Mouse (Mus musculus) 3T3-L1 (cell line): ENCODE measurements around the gene Sel1l2.

Experiments used
- DNase-seq: peaks from one replicate; pipeline ENCODE4 v3.0.0-alpha.2; 2015; ENCODE audit warnings: low read depth, low spot score

Sel1l2 gene

DNA sequence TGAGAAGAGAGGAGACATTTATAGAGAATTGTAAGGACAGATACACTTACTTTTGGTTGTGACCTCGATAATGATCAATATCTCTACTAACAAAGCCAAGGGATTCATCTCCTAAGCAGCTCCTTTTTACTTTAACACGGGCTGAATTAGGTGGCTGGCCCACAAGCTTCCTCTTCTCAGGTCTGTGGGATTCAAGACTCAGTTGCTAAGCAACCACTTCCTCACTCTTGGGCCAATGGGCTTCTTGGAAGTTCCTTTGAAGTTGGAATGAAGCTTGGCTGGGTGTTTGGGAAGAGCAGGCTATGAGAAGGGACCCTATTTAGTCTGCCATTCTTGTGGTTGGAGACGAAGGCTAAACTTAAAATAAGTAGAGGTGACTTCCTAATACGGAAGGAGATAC, at the start of gene Sel1l2:
Sel1l2 (minus strand) TSS at position 182 of the 400 bp plus-strand sequence.
- DNase-seq: no peak

DNA sequence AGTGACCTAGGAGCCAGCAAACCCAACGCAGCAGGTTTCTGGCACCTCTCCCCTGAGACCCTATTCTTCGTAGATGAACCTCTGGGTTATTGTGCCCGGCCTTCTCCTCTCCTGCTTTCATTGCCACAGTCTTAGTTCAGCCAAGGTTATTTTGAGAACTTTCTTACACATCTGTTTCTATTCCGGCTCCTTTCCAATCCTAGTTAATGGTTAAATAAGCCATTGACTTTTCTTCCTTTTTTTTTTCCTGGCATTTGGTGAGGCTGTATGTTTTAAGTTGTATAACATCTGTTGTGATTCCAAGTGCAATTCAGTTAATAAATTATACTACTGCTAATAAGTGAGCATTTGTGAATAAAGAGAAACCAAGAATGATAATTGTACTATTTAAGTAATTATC, 49.6 kb upstream of the Sel1l2 start:
- DNase-seq: no peak

DNA sequence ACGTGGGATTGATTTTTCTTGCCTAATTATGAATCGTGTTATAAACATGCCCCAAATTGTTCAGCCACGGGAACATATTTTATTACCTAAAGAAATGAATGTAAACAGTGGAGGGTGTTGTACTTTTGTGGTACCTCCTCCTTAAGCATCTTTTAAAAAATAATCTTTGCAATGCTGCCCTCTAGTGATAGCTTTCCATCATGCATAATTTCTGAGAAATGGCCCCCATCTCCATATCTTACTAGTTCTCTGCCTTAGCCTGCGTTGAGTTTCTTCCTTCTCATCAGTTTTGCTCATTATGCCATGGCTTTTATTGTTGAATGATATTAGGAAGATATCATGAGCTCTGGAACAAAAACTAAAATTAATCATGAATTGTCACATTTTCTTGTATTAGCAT, 37.8 kb upstream of the Sel1l2 start:
- DNase-seq: peak; percentile 79

DNA sequence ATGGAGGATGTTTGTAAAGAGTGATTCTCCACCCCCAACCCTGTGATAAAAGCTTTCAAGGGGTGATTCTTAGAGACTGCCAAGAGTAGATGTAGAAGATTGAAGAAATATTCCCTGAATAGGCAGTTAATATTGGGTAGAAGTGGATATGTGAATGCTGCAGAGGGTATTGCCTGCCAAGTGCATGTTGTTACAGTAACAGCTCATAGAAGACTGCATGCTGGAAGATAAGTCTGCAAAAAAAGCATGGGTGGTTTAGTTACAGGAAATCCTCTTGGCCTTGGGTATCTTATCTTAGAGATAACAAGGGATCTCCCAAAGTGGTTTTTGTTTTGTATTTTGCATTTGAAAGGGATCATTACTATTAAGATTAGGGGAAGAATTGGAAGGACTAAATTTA, 36.3 kb upstream of the Sel1l2 start:
- no peak for DNase-seq

DNA sequence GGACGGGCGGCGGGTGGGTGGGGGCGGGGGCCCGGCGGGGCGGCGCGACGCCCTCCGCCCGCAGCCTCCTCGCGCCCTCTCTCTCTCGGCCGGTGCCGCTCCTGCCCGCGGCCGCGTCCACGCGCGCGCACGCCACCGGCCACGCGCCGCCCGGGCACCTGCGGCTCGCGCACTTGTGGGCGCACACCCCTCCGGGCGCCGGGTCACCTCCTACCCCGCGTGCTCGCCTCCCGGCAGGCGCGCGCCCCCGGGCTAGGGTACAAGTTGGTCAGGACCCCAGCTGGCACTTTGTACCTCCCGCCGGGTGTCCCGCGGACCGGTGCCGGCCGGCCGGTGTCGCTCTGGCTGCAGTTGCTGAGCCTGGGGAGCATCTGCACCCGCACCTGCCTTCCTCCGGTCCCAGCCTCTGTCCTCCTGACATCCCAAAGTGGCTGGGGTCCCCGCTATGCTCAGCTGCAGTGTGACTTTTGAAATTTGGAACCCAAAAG, 6.3 kb upstream of the Sel1l2 start:
- no peak for DNase-seq

DNA sequence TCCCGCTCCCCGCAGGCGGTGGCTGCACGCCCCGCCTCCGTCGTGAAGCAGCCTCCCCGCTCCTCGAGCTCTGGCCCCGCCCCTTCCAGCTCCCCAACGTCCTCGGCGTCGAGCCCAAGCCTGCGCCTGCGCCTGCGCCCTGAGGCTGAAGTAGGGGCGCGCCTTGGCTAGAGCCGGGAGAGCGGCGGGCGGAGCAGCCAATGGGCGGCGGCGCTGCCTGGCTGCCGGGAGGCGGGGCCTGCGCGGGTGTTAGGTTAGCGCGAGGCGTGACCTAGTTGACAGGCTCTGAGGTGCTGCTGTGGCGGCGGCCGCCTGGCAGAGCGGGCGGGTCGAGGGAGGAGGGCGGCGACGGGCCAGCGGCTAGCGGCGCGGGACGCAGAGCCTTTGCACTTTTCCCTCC, 5.7 kb upstream of the Sel1l2 start, which contains the start of gene Macrod2:
Macrod2 (plus strand) TSS at position 131 of the 400 bp plus-strand sequence.
- peak; percentile 92 for DNase-seq

DNA sequence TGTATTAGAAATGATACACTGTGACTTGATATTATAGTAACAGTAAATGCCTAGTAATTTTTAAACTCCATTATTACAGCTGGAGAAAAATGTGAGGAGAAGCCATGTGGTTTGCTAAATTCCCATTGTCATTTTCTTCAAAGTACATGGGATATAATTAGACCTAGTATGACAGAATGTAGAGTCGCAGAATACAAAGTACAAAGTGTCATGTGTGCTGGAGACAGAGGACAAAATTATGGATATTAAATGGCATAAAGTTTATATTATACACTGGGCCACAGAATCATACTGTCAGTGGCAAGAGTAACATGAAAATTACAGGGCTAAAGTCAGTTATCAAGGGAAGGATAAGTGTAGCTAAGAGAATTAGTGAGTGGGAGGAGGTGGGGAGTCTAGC, 24.7 kb downstream of the Sel1l2 start:
- DNase-seq: no peak

DNA sequence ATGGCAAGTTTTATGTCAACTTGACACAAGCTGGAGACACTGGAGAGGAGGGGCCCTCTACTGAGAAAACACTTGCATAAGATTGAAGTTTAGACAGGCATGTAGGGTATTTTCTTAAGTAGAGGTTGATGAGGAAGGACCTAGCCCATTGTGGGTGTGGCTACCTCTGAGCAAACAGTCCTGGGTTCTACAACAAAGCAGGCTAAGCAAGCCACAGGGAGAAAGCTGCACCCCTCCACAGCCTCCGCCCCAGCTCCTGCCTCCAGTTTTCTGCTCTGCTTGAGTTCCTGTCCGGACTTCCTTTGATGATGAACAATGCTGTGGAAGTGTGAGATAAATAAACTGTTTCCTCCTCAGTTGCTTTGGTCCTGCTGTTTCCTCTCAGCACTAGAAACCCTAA, 29.6 kb downstream of the Sel1l2 start:
- no peak for DNase-seq

DNA sequence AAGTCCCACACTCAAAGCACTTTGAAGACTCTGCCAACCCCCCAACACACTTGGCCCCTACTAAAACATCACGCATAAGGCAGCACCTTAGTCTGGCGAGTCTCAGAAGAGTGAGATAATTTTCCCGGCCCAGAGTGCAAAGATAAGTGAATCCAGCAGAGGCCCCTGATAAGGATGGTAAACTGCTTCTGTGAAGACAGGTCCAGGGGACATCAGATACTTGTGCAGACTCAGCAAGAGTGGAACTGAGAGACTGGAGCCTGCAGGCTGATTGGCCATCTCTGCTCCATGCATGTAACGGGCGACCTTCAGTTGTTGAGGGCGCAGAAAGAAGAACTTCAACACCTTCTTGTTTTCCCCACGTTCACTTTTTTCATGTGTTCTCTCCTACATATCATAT, 47.1 kb downstream of the Sel1l2 start:
- DNase-seq: no peak

DNA sequence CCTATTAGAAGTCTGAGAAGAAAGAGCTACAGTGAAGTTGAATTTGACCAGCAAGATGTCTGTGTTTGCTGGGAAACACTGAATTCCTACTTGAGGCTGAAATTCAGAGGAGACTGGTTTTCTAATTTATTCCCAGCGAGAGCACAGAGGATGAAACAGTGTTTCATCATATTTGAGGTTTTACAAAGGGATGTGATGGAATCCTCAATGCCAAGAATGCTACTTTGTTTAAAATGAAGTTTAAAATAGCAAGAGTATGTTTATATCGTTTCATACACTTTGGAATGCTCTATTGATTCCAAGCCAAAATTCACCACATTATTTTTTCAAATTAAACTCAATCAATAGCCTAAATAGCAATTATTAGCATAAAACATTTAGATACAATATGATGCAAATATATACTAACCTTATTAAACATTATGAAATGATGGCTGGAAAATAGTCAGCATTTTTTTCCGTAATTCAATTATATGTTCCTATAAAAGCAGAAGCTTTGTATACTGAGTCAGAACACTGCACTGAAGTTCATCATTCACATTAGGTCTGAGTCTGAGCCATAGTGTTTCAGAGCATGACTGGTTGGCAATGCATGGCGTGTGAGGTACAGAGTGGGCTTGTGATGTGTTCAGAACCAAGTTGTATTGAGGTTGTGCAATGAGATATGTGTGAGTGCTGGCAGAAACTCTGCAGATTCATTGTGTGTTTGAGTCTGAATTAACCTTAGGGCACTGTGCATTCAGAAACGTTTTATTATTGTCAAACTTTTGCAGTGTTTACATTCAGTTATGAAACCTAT, 58.8 kb downstream of the Sel1l2 start:
- DNase-seq: peak; percentile 26

DNA sequence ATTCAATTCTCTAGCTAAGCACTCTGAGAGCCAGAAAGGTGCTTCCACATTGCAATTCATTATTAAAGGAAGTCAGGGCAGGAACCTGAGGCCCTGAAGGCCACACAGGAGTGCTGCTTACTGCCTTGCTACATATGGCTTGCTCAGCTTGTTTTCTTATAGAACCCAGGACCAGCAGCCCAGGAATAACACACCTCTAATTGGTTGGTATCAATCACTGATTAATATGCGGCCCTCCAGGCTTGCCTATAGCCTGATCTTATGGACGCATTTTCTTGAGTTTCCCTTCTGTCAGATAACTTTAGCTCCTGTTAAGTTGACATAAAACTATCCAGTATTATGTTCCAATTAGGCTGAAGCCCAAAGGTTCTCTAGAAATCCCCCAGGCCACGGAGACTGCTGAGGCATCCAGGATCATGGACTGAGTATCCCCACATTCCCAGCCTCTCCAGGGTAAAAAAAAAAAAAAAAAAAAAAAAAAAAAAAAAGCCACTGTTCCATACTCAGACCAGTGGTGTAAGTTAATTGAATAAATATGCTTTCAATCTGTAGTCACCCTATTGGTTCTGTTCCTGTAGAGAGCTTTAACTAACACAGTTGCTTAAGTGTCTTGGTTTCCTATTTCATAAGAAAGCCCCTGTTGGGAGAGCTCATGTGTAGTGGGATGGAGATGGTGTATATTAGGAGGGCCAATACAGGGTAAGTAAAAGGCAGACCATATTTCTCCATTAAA, 86.4 kb downstream of the Sel1l2 start:
- no peak for DNase-seq

DNA sequence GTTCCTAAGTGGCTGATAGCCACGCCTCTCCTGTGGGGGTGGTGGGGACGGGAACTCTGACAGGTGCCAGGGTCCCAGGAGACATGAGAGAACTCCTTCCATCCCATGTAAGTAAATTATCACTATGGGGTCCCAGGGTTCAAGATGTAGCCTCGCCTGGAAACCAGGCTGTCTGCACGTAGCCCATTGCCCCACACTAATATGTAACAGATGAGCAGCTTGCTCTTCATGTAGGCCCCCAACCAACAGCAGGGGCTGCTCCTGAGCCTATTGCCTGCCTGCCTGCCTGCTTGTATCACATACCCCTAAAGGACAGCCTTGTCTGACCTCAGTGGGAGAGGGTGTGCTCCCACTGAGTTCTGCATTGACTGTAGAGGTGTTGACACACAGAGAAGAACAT, 92.4 kb downstream of the Sel1l2 start:
- DNase-seq: no peak

DNA sequence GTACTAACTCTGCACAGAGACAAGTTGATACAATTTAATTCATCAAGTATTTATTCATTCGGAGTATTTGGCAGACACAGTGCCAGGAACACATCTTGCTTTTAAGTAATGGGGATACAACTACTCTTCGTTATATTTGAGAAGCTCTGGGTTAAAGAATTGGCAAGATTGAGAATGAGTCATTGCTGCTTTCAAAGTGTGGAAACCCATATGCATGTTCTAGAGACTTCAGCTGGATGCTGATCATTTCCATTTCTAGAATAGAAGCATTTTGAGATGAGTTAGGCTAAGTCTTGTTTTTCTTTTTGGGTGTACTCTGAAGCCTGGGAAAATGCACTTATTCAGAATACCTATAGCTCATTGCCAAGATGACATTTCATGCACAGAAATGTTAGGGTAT, 95.7 kb downstream of the Sel1l2 start:
- no peak for DNase-seq

DNA sequence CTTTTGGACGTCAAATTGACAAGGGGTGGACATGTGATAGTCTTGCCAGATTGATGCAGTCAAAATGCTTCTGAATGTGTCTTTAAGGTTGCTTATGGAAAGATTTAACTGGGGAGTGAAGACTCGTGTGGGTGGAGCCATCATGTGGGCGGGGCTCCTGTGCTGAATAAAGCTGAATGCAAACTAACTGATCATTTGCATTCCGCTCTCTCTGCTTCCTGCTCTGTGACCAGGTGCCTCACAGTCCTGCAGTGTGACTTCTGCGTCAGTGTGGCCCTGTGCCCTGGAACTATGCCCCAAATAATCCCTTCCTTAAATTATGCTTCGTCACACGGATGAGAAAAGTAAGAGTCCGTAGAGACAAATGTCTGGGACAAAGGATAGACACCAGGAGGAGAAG, 108.7 kb downstream of the Sel1l2 start:
- DNase-seq: no peak

DNA sequence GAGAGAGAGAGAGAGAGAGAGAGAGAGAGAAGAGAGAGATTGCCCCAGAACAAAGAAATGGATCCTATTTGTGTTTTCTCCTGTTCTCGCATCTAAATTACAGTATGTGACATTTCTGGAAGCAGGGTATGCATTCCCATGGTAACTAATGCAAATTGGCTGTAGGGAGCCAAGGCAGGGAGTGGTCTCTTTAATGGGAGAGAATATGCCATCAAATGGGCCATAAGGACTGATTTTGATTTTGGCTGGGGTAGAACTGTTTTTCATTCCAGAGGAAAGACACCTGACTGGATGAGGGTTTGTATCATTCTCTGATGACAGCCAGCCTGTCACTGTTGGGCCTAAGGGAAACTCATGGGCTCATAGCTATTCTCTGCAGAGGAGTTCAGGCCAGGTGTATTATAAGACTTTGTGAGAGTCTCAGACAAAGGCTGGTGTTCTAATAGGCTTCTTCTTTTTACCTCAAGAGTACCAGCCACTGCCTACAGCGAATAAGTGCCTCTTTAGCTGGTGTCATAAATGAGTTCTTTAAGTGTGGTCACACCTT, 133.8 kb downstream of the Sel1l2 start:
- no peak for DNase-seq

DNA sequence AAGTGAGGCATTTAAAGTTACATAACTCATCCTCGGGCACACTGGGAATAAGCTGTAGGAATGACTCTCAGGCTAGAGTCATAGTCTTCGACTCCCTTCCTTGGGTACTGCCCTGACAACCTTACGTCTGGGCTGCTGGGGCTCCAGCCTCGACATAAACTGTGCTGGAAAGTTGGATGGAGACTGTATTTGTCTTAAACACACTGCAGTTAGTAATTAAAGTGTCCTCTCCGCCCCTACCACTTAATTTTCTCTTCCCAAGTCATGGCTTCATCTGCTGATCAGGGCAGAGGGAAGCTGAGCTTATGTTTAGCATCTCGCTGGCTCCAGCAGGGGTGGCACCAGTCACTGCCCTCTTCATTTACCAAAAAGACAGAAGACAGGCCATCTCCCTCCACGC, 135.2 kb downstream of the Sel1l2 start:
- DNase-seq: no peak

DNA sequence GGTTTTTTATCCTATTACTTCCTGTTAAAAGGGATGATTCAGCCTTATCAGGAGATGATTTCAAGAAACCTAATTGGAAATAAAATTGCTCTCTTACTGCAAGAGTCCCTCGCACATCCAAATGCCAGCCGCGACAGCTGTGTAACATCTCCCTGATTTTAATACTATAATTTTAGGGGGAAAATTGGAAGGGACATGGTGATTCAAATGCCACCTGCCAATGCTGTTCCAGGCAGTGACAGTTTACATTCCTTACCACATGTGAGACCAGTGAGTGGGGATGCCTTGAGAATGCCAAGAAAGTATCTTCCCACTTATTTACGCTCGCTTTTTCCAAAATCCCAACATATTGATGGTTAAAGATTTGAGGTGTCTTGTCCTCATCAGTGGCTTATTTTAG, 146.4 kb downstream of the Sel1l2 start:
- DNase-seq: no peak

DNA sequence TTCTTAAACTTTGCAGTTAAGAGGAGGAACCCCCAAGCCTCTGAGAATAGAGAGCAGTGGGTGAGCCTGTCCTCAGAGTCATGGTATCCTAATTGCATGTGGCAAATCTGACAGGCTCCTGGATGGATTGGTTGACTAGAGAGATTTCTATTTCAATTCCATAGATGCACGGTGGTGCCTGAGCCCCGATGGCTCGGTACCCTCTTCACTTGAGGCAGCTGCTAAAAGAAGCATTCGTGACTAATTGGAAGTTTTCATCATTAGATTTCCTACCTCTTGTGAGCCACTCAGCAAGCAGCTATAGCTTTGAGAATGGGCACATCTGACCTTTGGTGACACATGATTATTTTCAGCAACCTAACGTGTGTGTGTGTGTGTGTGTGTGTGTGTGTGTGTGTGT, 147.1 kb downstream of the Sel1l2 start:
- no peak for DNase-seq

DNA sequence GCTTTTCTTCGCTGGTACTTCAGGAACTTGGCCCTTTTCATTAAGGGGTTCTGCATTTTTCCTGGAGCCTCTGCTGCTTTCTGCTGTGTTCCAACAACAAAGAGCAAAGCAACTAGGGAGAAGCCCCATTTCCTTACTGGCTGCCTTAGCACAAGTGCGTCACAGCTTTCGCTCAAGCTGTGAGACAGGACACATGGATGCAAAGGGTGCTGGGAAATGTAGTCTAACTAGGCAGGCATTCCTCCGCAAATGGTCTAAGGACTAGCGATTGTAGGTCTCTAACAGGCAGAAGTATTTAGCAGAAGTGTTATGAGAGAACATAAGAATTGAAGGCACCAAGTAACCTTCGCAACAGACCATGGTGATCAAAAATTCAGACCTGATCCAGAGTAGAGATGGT, 152.3 kb downstream of the Sel1l2 start:
- no peak for DNase-seq

DNA sequence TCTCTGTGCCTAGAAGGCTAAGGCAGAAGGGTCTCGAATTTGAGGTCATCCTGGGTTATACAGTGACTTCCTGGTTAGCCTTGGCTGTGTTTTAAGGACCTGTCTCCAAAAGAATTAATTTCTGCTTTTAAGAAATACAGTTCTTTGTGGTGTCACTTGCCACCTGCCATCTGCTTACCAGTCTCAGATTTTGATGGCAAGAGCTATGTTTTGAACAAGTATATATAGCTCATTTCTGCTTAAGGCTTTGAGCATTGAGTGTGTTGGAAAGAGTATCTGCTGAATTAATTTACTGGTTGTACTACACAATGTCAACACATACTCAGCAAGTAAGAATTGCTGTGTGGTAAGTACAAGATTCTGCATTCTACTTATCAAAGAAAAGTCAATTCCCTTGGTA, 159.2 kb downstream of the Sel1l2 start:
- DNase-seq: no peak

DNA sequence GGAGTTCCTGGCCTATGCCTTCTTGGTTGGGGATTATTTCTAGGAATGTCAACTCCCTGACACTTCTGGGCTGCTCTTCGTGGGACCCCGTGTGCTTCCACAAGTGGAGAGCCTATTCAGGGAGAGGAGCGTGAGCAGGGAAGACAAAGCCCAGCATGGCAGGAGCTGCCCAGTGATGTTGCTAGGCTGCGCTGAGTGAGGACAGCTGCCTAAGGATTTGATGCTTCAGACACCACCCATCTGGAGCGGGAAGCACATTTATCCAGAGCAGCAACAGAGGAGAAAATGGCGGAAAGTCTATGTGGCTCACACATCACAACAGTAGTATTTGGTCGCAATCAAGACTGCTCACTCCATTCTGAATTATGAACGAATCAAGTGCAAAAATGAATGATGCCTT, 169.2 kb downstream of the Sel1l2 start:
- no peak for DNase-seq

DNA sequence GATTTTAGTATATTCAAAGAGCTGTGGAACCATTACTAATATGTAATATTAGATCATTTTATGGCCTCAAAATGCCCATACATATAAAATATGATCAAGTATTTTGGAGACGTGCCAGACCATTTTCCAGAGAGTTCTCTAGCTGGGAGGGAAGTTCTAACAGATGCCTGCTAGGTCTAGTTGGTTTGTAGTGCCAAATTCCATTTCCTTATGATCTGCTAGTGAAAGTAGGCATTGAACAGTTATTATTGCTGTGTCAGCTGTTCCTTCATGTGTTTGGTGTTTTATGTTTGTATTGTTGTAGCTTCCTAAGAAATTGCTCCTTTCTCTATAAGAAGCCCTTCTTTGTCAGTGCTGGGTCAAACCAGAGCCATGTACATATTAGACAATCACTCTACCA, 173.5 kb downstream of the Sel1l2 start:
- no peak for DNase-seq

DNA sequence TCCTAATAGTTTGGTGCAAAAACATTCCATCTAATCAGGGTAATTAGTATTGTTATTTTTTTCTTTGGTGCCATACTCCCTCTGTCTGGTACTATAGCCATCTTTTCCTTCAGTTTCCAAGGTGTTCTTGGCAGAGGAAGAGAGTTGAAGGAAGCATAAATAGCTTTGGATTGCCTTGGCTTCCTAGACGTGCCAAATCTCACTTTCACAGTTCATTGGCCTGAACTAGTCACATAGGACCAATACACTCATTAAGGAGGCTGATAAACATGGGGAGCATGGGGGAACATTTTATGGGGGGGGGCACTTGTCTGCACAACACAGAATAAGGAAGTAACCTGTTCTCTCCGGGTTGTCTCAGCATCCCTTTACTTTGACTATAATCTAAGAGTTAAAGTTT, 174.1 kb downstream of the Sel1l2 start:
- no peak for DNase-seq
